Mouse (Mus musculus): ENCODE measurements at regions not wholly inside any gene's neighbourhood (a gene's known extent, or its start where the extent isn't known, plus 50 kb on each side); places are given as distances from the start of the nearest gene placed in this dataset.

DNA sequence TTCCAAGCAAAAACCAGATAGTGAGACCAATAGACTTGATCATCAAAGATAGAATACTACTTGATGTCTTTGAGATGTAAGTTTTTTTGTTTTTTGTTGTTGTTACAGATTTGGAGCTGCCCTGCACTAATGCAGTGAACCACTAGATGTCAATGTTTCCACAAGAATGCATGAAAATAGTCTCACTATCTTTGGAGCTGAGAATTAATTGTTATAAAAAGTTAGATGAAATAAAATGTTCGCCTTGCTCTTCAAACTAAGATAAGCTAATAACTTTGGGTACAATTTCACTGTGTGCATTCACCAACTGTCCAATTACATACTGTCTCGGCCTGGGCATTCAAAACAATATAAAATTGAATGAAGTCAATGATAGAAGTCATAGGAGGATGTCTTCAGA lies 223.2 kb upstream of the Agtr1b start:
- Histone ChIP-seq H3K9me3 (ENCODE audit: control insufficient read depth, low read length) (no peaks in the 10 kb centered on the region), H3K4me1 (replicated peaks; ENCODE audit: control insufficient read depth, insufficient read depth, low read length) (no peaks in the 10 kb centered on the region), H3K27me3 (ENCODE audit: control insufficient read depth, insufficient read depth, low read length) (no peaks in the 10 kb centered on the region), H3K27ac (ENCODE audit: low read depth, low read length) (no peak overlapping the region), H3K36me3 (ENCODE audit: control insufficient read depth, insufficient read depth, low read length) (no peaks in the 10 kb centered on the region), H3K9ac (ENCODE audit: low read depth, low read length) (no peak overlapping the region), H3K4me3 (ENCODE audit: low read depth, low read length) (no peak overlapping the region), H3K4me2 (replicated peaks; ENCODE audit: low read depth, low read length) (no peak overlapping the region)
- 46% methylated on average over 2 of the region's 2 CpGs for WGBS
- DNase-seq (ENCODE audit: low spot score) (peak; percentile 53), ATAC-seq (ENCODE audit: low FRiP score) (peak; percentile 10; the same call in 1 of the 2 replicates)

DNA sequence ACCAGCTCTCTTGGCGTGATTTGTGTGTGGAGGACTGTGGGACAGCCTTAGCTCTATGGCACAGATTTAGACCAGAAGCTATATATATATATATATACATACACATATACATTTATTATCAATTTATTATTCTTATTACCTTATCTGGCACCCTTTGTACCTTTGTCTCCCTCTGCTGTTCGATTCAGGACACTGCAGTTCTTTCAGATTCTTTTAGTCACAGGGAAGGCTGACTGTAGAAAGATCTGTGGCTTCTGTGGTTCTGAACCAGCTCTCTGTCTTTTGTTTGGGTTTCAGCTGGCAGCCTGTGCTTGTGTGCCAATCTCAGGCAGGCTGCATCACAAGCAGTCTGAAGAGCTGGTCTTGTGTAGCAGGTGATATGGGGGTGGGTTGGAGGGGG lies 184.6 kb upstream of the Agtr1b start:
- WGBS = 52% methylated on average over 2 of the region's 2 CpGs
- ATAC-seq (ENCODE audit: low FRiP score) = no peak

DNA sequence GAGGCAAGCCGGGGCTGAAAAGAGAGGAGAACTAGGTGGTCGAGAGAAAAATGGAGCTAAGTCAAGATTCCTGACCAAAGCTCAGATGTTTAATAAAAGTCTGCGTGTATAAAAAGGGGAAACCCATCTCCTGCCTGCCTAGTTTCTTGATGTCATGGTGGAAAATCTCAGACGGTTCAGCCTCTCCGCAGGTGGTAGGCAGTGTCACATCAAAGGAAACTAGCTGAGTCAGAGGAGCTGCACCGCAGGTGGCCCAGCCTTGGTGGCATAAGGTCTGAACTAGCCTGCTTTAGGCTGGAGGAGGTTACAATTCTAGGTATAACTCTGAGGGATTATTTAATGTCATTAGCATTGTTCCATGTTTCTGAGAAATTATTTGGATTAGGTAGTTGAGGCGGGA lies 177.0 kb upstream of the Agtr1b start:
- H3K4me1 ChIP-seq (replicated peaks; ENCODE audit: control insufficient read depth, insufficient read depth, low read length) = no peaks in the 10 kb centered on the region
- no peaks in the 10 kb centered on the region for H3K9me3 ChIP-seq (ENCODE audit: control insufficient read depth, low read length)
- H3K36me3 ChIP-seq (ENCODE audit: control insufficient read depth, insufficient read depth, low read length) = no peaks in the 10 kb centered on the region
- no peaks in the 10 kb centered on the region for H3K27me3 ChIP-seq (ENCODE audit: control insufficient read depth, insufficient read depth, low read length)
- DNase-seq (ENCODE audit: low spot score) (no peak), ATAC-seq (ENCODE audit: low FRiP score) (no peak)
- H3K9ac ChIP-seq (ENCODE audit: low read depth, low read length) = no peak overlapping the region
- WGBS = 66% methylated on average over 7 of the region's 7 CpGs
- no peak overlapping the region for H3K4me3 ChIP-seq (ENCODE audit: low read depth, low read length)
- no peak overlapping the region for H3K27ac ChIP-seq (ENCODE audit: low read depth, low read length)
- no peak overlapping the region for H3K4me2 ChIP-seq (replicated peaks; ENCODE audit: low read depth, low read length)

More for the DNA sequence above, 184.6 kb upstream of the Agtr1b start:
- H3K36me3 ChIP-seq (ENCODE audit: control insufficient read depth, insufficient read depth, low read length) = no peaks in the 10 kb centered on the region
- H3K9me3 ChIP-seq (ENCODE audit: control insufficient read depth, low read length) = no peaks in the 10 kb centered on the region
- peak; percentile 34 for DNase-seq (ENCODE audit: low spot score)
- no peaks in the 10 kb centered on the region for H3K4me1 ChIP-seq (replicated peaks; ENCODE audit: control insufficient read depth, insufficient read depth, low read length)
- no peak overlapping the region for H3K4me3 ChIP-seq (ENCODE audit: low read depth, low read length)
- H3K9ac ChIP-seq (ENCODE audit: low read depth, low read length) = no peak overlapping the region
- no peak overlapping the region for H3K4me2 ChIP-seq (replicated peaks; ENCODE audit: low read depth, low read length)
- H3K27ac ChIP-seq (ENCODE audit: low read depth, low read length) = no peak overlapping the region
- H3K27me3 ChIP-seq (ENCODE audit: control insufficient read depth, insufficient read depth, low read length) = no peaks in the 10 kb centered on the region

DNA sequence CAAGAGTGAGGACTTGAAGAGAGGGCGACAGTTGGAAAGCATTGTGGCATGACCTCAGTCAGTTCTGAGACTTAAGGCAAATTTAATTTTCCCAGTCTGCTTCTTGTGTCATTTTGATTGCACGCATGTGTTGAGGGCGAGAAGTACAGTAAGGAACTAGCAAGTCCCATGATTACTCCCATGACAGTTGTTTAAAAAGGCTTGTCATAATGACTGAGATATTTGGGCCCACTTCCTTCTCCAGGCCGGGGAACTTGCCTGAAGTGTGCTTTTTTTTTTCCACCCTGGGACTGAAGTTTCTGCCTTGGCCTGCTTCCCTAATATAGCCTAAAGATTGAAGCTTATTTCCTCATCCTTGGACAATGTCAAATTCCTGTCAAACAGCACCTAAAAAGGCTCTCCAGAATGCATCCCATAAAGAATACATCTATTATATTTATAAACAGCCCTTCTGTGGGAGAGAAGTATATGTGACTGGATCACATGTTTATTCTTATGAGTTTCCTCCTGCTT lies 171.6 kb upstream of the Agtr1b start:
- Histone ChIP-seq H3K4me1 (replicated peaks; ENCODE audit: control insufficient read depth, insufficient read depth, low read length) (no peaks in the 10 kb centered on the region), H3K36me3 (ENCODE audit: control insufficient read depth, insufficient read depth, low read length) (no peaks in the 10 kb centered on the region), H3K4me2 (replicated peaks; ENCODE audit: low read depth, low read length) (no peak overlapping the region), H3K4me3 (ENCODE audit: low read depth, low read length) (no peak overlapping the region), H3K27ac (ENCODE audit: low read depth, low read length) (no peak overlapping the region), H3K27me3 (ENCODE audit: control insufficient read depth, insufficient read depth, low read length) (no peaks in the 10 kb centered on the region), H3K9ac (ENCODE audit: low read depth, low read length) (no peak overlapping the region), H3K9me3 (ENCODE audit: control insufficient read depth, low read length) (no peaks in the 10 kb centered on the region)
- 79% methylated on average over 4 of the region's 4 CpGs for WGBS
- DNase-seq (ENCODE audit: low spot score) (no peak), ATAC-seq (ENCODE audit: low FRiP score) (no peak)

DNA sequence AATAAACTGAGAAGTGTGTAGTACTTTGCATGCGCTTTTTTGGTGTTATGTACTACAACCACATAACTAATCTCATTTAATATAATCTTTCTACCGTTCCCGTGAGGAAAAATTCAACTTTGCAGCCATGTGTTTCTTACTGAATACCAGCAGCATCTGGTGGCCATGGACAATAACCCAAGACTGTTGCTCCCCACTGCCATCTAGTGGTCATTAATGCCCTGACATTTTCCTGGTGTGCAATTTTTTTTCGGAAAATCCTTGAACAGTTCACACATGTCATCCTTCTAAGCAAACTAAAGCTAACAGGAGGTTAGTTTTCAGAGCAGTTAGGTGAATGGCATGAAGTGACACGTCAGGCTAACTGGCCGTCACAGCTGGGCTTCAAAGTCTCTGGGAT lies 153.8 kb upstream of the Agtr1b start:
- peak; percentile 38 for ATAC-seq (ENCODE audit: low FRiP score)
- Histone ChIP-seq H3K4me3 (ENCODE audit: low read depth, low read length) (no peak overlapping the region), H3K27ac (ENCODE audit: low read depth, low read length) (no peak overlapping the region), H3K9me3 (ENCODE audit: control insufficient read depth, low read length) (no peaks in the 10 kb centered on the region), H3K4me2 (replicated peaks; ENCODE audit: low read depth, low read length) (no peak overlapping the region), H3K4me1 (replicated peaks; ENCODE audit: control insufficient read depth, insufficient read depth, low read length) (no peaks in the 10 kb centered on the region), H3K36me3 (ENCODE audit: control insufficient read depth, insufficient read depth, low read length) (no peaks in the 10 kb centered on the region), H3K9ac (ENCODE audit: low read depth, low read length) (no peak overlapping the region), H3K27me3 (ENCODE audit: control insufficient read depth, insufficient read depth, low read length) (no peaks in the 10 kb centered on the region)
- DNase-seq (ENCODE audit: low spot score) = peak; percentile 72
- WGBS = 57% methylated on average over 6 of the region's 6 CpGs

DNA sequence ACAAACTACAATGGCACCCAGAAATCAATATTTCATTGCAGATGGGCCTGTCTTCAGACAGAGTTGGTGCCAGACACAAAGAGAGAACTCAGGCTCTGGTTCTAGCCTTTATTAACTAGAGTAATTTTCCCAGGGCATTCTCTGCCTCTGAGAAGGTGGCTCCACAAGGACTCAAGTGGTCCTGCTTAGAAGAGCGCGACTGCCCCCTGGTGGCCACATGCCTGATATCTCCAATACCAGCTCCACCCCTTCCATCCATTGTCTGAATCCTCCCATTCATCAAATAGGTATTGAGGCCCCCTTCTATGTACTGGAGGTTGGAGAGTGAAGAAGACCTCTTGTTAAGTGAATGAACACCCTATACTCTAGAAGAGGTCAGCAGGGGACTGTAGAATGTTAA lies 142.2 kb upstream of the Agtr1b start:
- H3K4me1 ChIP-seq (replicated peaks; ENCODE audit: control insufficient read depth, insufficient read depth, low read length) = no peaks in the 10 kb centered on the region
- H3K9ac ChIP-seq (ENCODE audit: low read depth, low read length) = no peak overlapping the region
- DNase-seq (ENCODE audit: low spot score) (peak; percentile 91), ATAC-seq (ENCODE audit: low FRiP score) (peak; percentile 88)
- no peaks in the 10 kb centered on the region for H3K36me3 ChIP-seq (ENCODE audit: control insufficient read depth, insufficient read depth, low read length)
- H3K27ac ChIP-seq (ENCODE audit: low read depth, low read length) = no peak overlapping the region
- H3K4me2 ChIP-seq (replicated peaks; ENCODE audit: low read depth, low read length) = no peak overlapping the region
- H3K27me3 ChIP-seq (ENCODE audit: control insufficient read depth, insufficient read depth, low read length) = no peaks in the 10 kb centered on the region
- 0% methylated on average over 2 of the region's 2 CpGs for WGBS
- H3K4me3 ChIP-seq (ENCODE audit: low read depth, low read length) = no peak overlapping the region
- H3K9me3 ChIP-seq (ENCODE audit: control insufficient read depth, low read length) = no peaks in the 10 kb centered on the region

DNA sequence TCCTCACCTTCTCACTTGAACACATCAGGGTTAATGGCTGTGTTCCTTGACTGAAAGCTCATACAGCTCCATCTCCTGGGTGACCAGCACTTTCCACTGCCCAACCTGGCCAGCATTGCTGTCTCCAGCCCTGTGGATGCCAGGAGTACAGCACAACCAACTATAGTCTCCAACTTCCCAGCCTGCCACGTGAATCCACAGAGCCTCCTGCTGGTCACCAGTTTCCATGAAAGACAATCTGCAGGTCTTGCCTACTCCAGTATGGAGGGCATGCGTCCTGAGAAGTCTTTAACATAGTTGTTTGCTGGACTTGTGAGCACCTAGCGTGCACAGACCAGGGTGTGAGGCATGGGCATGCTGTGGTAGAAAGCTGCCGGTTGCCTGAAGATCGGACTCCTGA lies 138.6 kb upstream of the Agtr1b start:
- Histone ChIP-seq H3K9me3 (ENCODE audit: control insufficient read depth, low read length) (no peaks in the 10 kb centered on the region), H3K27me3 (ENCODE audit: control insufficient read depth, insufficient read depth, low read length) (no peaks in the 10 kb centered on the region), H3K4me2 (replicated peaks; ENCODE audit: low read depth, low read length) (no peak overlapping the region), H3K27ac (ENCODE audit: low read depth, low read length) (no peak overlapping the region), H3K4me1 (replicated peaks; ENCODE audit: control insufficient read depth, insufficient read depth, low read length) (no peaks in the 10 kb centered on the region), H3K36me3 (ENCODE audit: control insufficient read depth, insufficient read depth, low read length) (no peaks in the 10 kb centered on the region), H3K9ac (ENCODE audit: low read depth, low read length) (no peak overlapping the region), H3K4me3 (ENCODE audit: low read depth, low read length) (no peak overlapping the region)
- DNase-seq (ENCODE audit: low spot score) = no peak
- WGBS = 90% methylated on average over 5 of the region's 5 CpGs
- ATAC-seq (ENCODE audit: low FRiP score) = no peak

Measured in hindbrain, embryonic 11.5 days (tissue).